Mouse (Mus musculus) adrenal gland, adult 2 months (tissue): Measurements from ENCODE around the gene Nxnl1. TPM values are rescaled to one million over a fixed set of nuclear protein-coding genes. Genes with fewer than 3 reads are reported as not detected.

ENCODE experiments used
- DNase-seq: peaks from one replicate; pipeline ENCODE4 v3.0.0; 2021
- polyA plus RNA-seq: library from polyadenylated mRNA; depleted of rRNA; stranded (reverse); fragments of >200 nt; gene quantifications from 2 replicates; pipeline ENCODE4 v1.2.3, GENCODE M21; 2012
- total RNA-seq, 2 experiments: library from RNA; stranded (reverse); gene quantifications; 2 replicates each; pipeline ENCODE4 v1.2.3; 2021

The Nxnl1 gene
- total and polyA plus RNA-seq, 3 experiments = 0.26 to 1.6 (median 1.2) TPM

- DNase-seq = no peak
Measured at GRCm38 (mm10) chr8:71554644-71555043, 11.8 kb downstream of the Nxnl1 start.

GRCm38 (mm10) chr8:71554001-71554400, 12.4 kb downstream of the Nxnl1 start:
- no peak for DNase-seq

GRCm38 (mm10) chr8:71552770-71553169, 13.6 kb downstream of the Nxnl1 start:
- no peak for DNase-seq

- DNase-seq = no peak
Measured at GRCm38 (mm10) chr8:71550754-71551153, 15.6 kb downstream of the Nxnl1 start.

- DNase-seq = no peak
Measured at GRCm38 (mm10) chr8:71547590-71547989, 18.8 kb downstream of the Nxnl1 start.

GRCm38 (mm10) chr8:71545053-71545452, 21.3 kb downstream of the Nxnl1 start:
- no peak for DNase-seq

- no peak for DNase-seq
Measured at GRCm38 (mm10) chr8:71543755-71544154, 22.6 kb downstream of the Nxnl1 start.

- peak; percentile 98 for DNase-seq
Measured at GRCm38 (mm10) chr8:71542632-71543343, 23.6 kb downstream of the Nxnl1 start, which contains the start of gene Mvb12a. Mvb12a (plus strand) TSS chr8:71542922.

GRCm38 (mm10) chr8:71537028-71537867, 29.2 kb downstream of the Nxnl1 start, which contains the start of gene Bst2:
Bst2 (minus strand) TSS chr8:71537456.
- peak; percentile 95 for DNase-seq

GRCm38 (mm10) chr8:71535663-71536062, 30.7 kb downstream of the Nxnl1 start:
- no peak for DNase-seq

- no peak for DNase-seq
Measured at GRCm38 (mm10) chr8:71534263-71534810, 32.1 kb downstream of the Nxnl1 start.

GRCm38 (mm10) chr8:71530735-71531467, 35.5 kb downstream of the Nxnl1 start:
- DNase-seq = peak; percentile 38

GRCm38 (mm10) chr8:71528362-71529073, 37.9 kb downstream of the Nxnl1 start:
- no peak for DNase-seq

- no peak for DNase-seq
Measured at GRCm38 (mm10) chr8:71527162-71527870, 39.1 kb downstream of the Nxnl1 start.

- DNase-seq = no peak
Measured at GRCm38 (mm10) chr8:71526272-71526671, 40.1 kb downstream of the Nxnl1 start.

- DNase-seq = no peak
Measured at GRCm38 (mm10) chr8:71525226-71526050, 41.0 kb downstream of the Nxnl1 start, which contains the start of gene Ccdc194. Ccdc194 (minus strand) TSS chr8:71525711.

- peak; percentile 95 for DNase-seq
Measured at GRCm38 (mm10) chr8:71521634-71522033, 44.8 kb downstream of the Nxnl1 start.

- peak; percentile 72 for DNase-seq
Measured at GRCm38 (mm10) chr8:71519037-71519825, 47.2 kb downstream of the Nxnl1 start.

GRCm38 (mm10) chr8:71516786-71517185, 49.6 kb downstream of the Nxnl1 start:
- peak; percentile 60 for DNase-seq
